Mouse (Mus musculus) myocyte (in vitro differentiated cells): ENCODE measurements around the gene Fgd3. TPM values are rescaled to one million over a fixed set of nuclear protein-coding genes. Genes with fewer than 3 reads are reported as not detected.

Experiments
- H3K27me3 ChIP-seq: one replicate; pipeline ENCODE4 v1.6.1; 2011; ENCODE audit not compliant: control insufficient read depth, insufficient read depth, insufficient read length
- H3K36me3 ChIP-seq: one replicate; pipeline ENCODE4 v1.6.1; 2011; ENCODE audit not compliant: control insufficient read depth, insufficient read depth
- H3K4me2 ChIP-seq: one replicate; pipeline ENCODE4 v1.6.1; 2011; ENCODE audit warnings: low read depth, control low read depth
- H3K4me3 ChIP-seq: one replicate; pipeline ENCODE4 v1.5.1; 2011; ENCODE audit warnings: mild to moderate bottlenecking, control low read depth, moderate library complexity
- H3K79me2 ChIP-seq: one replicate; pipeline ENCODE4 v1.6.1; 2011; ENCODE audit not compliant: control insufficient read depth, insufficient read depth
- H3ac ChIP-seq: one replicate; pipeline ENCODE4 v1.6.1; 2011; ENCODE audit not compliant: control insufficient read depth, insufficient read length
- E2F4 ChIP-seq: IDR thresholded peaks from one replicate; pipeline ENCODE4 v1.6.1; 2011; ENCODE audit warnings: mild to moderate bottlenecking, control low read depth, moderate library complexity; ENCODE audit not compliant: insufficient read depth
- SRF ChIP-seq: IDR thresholded peaks from one replicate; pipeline ENCODE4 v1.6.1; 2011; ENCODE audit warnings: low read depth; ENCODE audit not compliant: control insufficient read depth, insufficient read length
- TCF12 ChIP-seq: IDR thresholded peaks from one replicate; pipeline ENCODE4 v1.6.1; 2011; ENCODE audit warnings: mild to moderate bottlenecking, control low read depth; ENCODE audit not compliant: poor library complexity, insufficient read depth, severe bottlenecking
- polyA plus RNA-seq: library from polyadenylated mRNA; unstranded; fragments of >200 nt; fragmentation: generic; extraction: Trizol; gene quantifications from one replicate; pipeline ENCODE4 v1.2.1, GENCODE M21; 2012; ENCODE audit warnings: missing spikeins

Gene Fgd3
- polyA plus RNA-seq, 1 experiment, result 15.5 TPM

DNA sequence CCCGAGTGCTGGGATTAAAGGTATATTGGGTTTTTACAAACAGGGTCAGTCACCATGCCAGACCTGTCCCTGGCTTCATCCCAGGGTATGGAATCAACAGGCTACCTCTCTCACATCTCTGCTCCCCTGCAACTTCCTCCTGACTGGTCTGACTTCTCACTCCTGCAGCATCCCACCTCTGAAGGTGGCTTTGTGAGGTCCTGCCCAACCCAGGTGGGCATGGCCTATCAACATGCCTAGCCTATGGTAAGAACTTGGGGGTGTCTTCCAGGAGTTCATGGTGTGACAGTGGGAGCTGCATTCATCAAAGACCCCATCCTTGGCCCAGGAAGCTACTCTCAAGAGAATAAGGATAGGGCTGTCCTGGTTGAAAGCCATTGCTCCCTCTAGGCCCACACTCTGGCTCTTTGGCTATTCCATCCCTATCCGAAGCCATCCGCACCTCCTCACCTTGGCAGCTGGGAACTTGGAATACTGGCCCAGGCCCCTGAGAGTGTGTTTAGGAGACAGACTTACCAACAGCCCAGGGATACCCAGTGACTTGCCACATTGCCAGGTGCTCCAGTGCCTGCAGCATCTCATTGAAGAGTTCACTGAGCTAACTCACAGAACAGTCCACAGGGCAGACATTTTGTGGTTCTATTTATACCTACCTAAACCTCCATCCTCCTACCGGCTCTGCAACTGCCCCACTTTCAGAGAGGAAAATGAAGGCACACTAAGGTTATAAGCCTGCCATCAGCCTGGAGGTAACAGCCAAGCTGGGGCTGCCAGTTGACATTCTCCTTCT is 107.2 kb downstream of the Fgd3 start:
- Histone ChIP-seq H3K36me3 (no peaks in the 10 kb centered on the region), H3ac (no peak overlapping the region), H3K4me2 (peak overlapping the region; percentile 92), H3K4me3 (peak overlapping the region; percentile 43), H3K27me3 (no peaks in the 10 kb centered on the region), H3K79me2 (peaks cover 20% of the 10 kb centered on the region)
- TF ChIP-seq E2F4 (no peak), SRF (no peak), TCF12 (no peak)

Other genes with a start within 250 kb of the Fgd3 start
- gene Wnk2, start 172.3 kb downstream of the Fgd3 start, polyA plus RNA-seq, result not detected
- gene Ninj1, start 132.8 kb downstream of the Fgd3 start, polyA plus RNA-seq, result 124 TPM
- gene Card19, start 104.3 kb downstream of the Fgd3 start, polyA plus RNA-seq, result 180 TPM
- gene Susd3, start 71.6 kb downstream of the Fgd3 start, polyA plus RNA-seq, result 2.2 TPM
- 94.9 TPM for gene Bicd2, start 21.3 kb upstream of the Fgd3 start, polyA plus RNA-seq
- 4.5 TPM for gene Ippk, start 100.9 kb upstream of the Fgd3 start, polyA plus RNA-seq
- 0.61 TPM for gene Tes3-ps, start 173.0 kb upstream of the Fgd3 start, polyA plus RNA-seq
- 0.08 TPM for gene Ecm2, start 184.5 kb upstream of the Fgd3 start, polyA plus RNA-seq
- 0.37 TPM for gene Aspn, start 224.1 kb upstream of the Fgd3 start, polyA plus RNA-seq